Mouse (Mus musculus) left cerebral cortex, postnatal 4 days (tissue): ENCODE data around the gene Gnas. TPM values are rescaled to one million over a fixed set of nuclear protein-coding genes. Genes with fewer than 3 reads are reported as not detected.
"Not testable (repeated sequence)": the region's sequence is repeated elsewhere in the genome, so short reads cannot be mapped to it uniquely, and the experiment has no call there.

Source experiments
- DNase-seq: peaks from one replicate; pipeline ENCODE4 v3.0.0-alpha.2; 2022
- intact Hi-C: fragments of 180-260 bp; cut with DNase I; formaldehyde crosslinking; loops from one replicate; pipeline ENCODE4 v1.15.1; 2025
- microRNA-seq: library from miRNA; unstranded; fragments of <30 nt; microRNA quantifications from one replicate; pipeline ENCODE4 v1.2.0, GENCODE M21; 2022
- total RNA-seq, 2 experiments: library from RNA; stranded (reverse); gene quantifications; 2 replicates each; pipeline ENCODE4 v1.2.3; 2021

Gene Gnas
- total RNA-seq, 2 experiments from 2014 or later, result 1,551 to 1,677 TPM

- intact Hi-C loops, result no loop called here
- no peak for DNase-seq
These were observed 60.9 kb downstream of the Gnas start for GRCm38 (mm10) chr2:174344996-174345395.

- DNase-seq, result no peak
- intact Hi-C loops, result no loop called here
These were observed 62.5 kb downstream of the Gnas start, which contains the start of gene Gm20721 for GRCm38 (mm10) chr2:174346612-174346998. Gene Gm20721, minus strand, starts transcription at chr2:174346712.

DNA sequence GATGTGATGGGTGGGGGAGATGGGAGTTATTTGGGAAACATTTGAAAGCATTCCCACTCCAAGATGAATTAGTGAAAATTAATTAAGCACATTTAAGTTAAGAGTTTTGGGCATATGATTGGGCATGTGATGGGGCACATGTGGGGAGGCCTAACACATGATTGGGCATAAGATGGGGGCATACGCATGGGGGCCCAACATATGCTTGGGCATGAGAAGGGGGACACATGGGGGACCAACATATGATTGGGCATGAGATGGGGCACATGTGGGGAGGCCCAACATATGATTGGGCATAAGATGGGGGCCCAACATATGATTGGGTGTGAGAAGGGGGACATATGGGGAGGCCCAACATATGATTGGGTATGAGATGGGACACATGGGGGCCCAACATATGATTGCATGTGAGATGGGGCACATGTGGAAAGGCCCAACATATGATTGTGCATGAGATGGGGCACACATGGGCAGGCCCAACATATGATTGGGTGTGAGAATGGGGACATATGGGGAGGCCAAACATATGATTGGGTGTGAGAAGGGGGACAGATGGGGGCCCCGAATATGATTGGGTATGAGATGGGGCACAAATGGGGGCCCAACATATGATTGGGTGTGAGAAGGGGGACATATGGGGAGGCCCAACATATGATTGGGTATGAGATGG is 63.0 kb downstream of the Gnas start:
- DNase-seq, intact Hi-C loops: not testable (repeated sequence)

- intact Hi-C loops, result no loop called here
- DNase-seq, result no peak
These were observed 74.4 kb downstream of the Gnas start for GRCm38 (mm10) chr2:174358516-174358915.

GRCm38 (mm10) chr2:174359656-174360055 is 75.5 kb downstream of the Gnas start:
- intact Hi-C loops, result no loop called here
- no peak for DNase-seq

GRCm38 (mm10) chr2:174366571-174366970 is 82.5 kb downstream of the Gnas start:
- DNase-seq, result no peak
- intact Hi-C loops, result no loop called here

DNA sequence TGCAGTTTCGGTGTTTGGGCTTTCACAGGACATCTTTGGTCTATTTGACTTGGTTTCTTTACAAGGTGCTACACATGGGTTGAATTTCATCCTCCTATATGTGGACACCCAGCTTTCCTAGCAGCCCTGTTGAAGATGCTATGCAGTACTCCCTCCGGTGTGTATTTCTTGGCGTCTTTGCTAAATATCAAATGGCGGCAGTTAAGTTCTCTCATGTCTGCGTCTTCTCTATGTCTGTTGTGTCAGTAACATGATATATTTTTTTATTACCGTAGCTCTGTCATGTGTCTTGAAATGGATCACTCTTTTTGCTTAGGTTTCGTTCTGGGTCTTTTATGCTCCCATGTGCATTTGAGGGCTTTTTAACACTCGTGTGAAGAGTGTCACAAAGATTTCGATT is 96.9 kb downstream of the Gnas start:
- no peak for DNase-seq
- intact Hi-C loops, result no loop called here

GRCm38 (mm10) chr2:174391936-174392335 is 107.8 kb downstream of the Gnas start:
- DNase-seq, result no peak
- intact Hi-C loops, result no loop called here

DNA sequence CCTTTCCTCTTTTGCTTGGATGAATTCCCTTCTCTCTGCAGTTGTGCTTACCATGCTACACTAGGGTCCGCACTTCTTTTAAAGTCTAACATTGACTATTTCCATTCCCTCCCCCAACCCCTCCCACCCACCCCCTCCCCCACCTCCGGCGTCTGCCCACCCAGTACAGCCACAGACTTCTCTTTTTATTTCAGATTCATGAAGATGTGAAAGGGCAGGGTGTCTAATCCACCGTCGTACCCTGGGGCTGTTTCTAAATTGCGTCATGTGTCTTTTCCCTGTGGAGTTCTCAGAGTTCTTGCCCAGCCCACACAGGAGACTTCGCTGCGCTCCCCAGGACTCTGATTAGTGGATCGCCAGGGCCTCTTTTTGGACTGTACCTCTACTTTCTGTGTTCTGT is 108.4 kb downstream of the Gnas start:
- intact Hi-C loops, result no loop called here
- DNase-seq, result no peak

DNA sequence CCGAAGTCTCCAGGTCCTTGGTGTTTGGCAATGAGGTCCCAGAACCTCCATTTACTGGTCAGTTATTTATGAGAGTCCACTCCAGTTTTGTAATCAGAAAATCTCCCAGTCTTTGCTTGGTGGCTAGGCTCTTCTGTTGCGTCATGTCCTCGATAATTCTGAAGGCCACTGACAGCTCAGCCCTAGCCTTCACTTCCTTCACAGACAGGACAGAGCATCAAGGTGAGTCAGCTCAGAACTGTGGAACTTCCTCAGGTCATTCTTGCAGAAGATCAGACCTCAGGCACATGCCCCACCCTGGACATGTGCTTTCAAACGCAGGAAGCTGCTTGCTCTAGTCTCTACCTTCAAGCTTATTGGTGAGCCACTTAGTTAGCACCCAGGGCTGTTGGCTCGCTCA is 109.3 kb downstream of the Gnas start:
- intact Hi-C loops, result no loop called here
- DNase-seq, result no peak

Small RNA genes lying within 50 kb of the gene (microRNA-seq; reads per million reads assigned to microRNA genes)
- gene Gm27591 (not detected), gene Mir296 (6,795 reads per million, percentile 92 among the genes with 10 or more reads in this experiment), gene Mir298 (38,270 reads per million, percentile 99 among the genes with 10 or more reads in this experiment)

Other genes with a start within 250 kb of the Gnas start
- 10 to 100 TPM; 44.3 to 56.0 TPM for gene Stx16, start 208.0 kb upstream of the Gnas start, total RNA-seq
- gene Npepl1, start 174.0 kb upstream of the Gnas start, total RNA-seq, result 10 to 100 TPM; 15.8 to 16.2 TPM
- gene Gm20721, start 62.4 kb downstream of the Gnas start, total RNA-seq, result 1 to 10 TPM; 2.0 to 2.2 TPM
- 10 to 100 TPM; 58.5 to 59.7 TPM for gene Nelfcd, start 131.5 kb downstream of the Gnas start, total RNA-seq
- gene Ctsz, start 154.7 kb downstream of the Gnas start, total RNA-seq, result 10 to 100 TPM; 31.5 to 33.5 TPM
- gene Tubb1, start 166.4 kb downstream of the Gnas start, total RNA-seq, result not detected
- gene Atp5e, start 179.8 kb downstream of the Gnas start, total RNA-seq, result 100 to 1,000 TPM; 318 to 338 TPM
- 10 to 100 TPM; 54.4 to 57.0 TPM for gene Prelid3b, start 188.8 kb downstream of the Gnas start, total RNA-seq